Mouse (Mus musculus): ENCODE measurements at regions not wholly inside any gene's neighbourhood (a gene's known extent, or its start where the extent isn't known, plus 50 kb on each side); places are given as distances from the start of the nearest gene placed in this dataset.
"Not testable (repeated sequence)": the region's sequence is repeated elsewhere in the genome, so short reads cannot be mapped to it uniquely, and the experiment has no call there.

GRCm38 (mm10) chr2:78279382-78280056 is 333.3 kb upstream of the Cwc22 start:
- peak; percentile 4 for DNase-seq

GRCm38 (mm10) chr2:78278630-78279029 is 332.5 kb upstream of the Cwc22 start:
- DNase-seq, result no peak

DNA sequence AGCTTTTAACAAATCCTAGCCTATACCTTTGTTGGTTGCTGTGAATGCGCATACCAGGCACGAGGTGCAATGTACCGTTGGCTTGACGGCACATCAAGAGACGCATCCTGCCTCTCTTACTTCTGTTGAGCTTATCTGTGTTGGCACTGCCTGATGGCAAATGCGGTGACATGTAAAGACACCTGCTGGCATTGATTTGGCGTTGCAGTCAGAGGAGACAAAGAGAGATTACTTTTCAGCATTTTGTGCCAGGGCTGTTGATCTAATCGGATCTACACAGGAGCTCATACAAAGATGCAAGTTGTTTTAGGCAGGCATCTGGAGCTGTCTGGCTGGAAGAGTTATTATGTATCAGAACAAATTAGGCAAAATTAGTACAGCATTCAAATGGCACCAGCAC is 331.5 kb upstream of the Cwc22 start:
- no peak for DNase-seq

DNA sequence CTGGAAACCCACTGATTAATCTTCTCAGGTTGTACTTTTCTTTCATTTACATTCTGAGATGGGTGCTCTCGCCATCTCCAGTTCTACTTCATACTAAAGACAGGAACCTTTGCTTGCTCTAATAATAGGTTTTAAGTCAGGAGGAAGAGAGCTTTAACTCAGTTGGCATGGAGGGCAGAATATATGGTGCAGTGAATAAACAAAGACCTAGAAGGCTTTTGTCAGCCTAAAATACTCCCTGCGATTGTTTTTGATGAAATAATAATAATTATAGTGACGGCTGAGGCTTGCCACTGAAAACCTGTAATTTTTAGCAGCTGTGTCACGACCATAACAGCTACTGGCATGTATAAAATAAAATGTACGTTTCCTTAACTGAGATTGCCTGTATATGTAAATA is 327.9 kb upstream of the Cwc22 start:
- no peak for DNase-seq

- no peak for DNase-seq
Observed at GRCm38 (mm10) chr2:78268705-78269104, 322.5 kb upstream of the Cwc22 start.

- DNase-seq, result no peak
Observed at GRCm38 (mm10) chr2:78267527-78268375, 321.6 kb upstream of the Cwc22 start.

GRCm38 (mm10) chr2:78253601-78254097 is 307.5 kb upstream of the Cwc22 start:
- no peak for DNase-seq

DNA sequence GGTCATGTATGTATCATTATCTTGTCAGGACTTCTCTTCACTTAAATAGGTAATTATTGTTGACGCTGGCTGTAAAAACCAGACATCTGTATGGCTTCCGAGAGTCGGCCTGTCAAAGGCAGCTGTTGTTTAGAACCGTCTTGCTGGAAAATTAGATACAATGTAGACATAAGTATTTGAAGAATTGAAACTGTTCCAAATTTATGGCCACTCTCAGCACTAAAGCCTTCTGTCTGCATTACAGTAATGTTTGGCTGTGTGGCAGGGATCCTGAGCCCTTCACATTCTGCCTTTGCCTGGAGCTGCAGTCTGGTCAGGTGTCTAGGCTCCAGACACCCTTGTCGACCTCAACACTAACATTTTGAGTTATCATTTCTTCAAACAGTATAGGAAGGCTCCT is 300.2 kb upstream of the Cwc22 start:
- DNase-seq, result no peak

GRCm38 (mm10) chr2:78240299-78240698 is 294.1 kb upstream of the Cwc22 start:
- DNase-seq, result no peak

GRCm38 (mm10) chr2:78225383-78226100 is 279.4 kb upstream of the Cwc22 start:
- DNase-seq, result not testable (repeated sequence)

GRCm38 (mm10) chr2:78214469-78214868 is 268.3 kb upstream of the Cwc22 start:
- DNase-seq, result no peak

DNA sequence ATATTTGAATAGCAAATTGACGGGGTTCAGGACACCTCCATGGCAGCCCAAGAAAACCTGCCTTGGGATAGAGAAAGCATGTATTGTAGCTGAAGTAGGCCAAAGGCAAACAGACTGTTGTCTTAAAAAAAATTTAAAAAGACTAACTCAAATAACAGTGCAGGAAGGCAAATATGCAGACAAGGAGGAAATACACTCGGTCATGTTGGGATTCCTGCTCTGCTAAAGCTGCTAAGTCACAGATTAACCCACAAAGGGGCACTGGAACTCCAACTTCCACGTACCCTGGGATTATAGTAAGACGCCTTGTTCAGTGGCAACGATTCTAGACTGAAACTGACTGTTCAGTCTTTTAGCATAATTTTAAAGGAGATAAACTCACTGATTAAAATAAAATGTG is 258.9 kb upstream of the Cwc22 start:
- DNase-seq, result no peak

DNA sequence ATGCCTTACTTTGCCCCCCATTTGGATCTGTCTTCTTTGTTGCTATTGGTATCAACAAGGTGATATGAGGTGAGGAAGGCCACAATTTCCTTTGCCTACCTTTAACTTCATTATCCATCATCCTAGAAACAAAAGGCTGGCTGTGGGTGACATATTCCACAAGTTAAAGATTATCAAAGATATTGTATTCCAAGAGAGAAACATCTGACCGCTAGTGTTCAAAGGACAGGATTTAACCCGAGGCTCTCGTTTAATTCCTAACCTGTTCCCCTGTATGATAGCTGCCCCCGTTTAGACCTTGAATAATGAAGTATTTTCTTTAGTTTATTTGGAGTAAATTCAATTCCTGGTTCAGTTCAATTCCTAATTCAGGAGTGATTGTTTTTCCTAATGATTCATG is 249.8 kb upstream of the Cwc22 start:
- no peak for DNase-seq

DNA sequence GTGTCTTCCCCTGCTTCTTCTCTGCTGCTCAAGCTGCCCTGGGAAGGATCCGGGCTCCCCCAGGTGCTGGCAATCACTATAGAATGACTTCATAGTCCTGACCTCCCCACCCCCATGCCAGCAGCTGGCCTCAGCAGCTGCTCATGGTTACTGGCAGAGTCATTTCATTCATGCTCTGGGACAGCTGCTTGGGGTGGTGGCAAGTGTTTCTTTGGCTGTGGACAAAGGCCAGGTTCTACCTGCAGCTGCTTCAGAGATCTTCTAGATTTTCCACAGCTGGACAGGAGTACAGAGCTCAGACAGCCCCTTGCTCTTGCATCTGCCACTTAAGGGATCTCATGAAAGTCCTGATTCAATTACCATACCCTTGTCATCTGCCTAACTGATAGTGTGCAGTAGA is 243.4 kb upstream of the Cwc22 start:
- no peak for DNase-seq

DNA sequence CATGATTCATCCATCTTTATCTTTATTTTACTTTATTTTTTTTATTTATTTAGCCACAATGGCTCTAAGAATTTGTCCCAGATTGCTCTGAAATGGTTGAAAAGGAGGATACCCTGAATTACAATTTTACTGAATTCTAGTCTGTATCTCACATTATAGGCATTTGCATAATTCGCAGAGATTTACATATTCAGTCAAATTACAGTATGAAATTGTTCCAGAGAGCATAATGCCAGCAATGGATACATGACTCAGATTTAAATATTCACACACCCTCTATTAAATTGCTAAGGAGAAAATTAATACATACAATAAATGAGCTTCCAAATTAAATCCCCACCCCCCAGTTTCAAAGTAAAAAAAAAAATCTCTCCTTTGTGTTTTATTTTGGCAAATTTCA is 238.8 kb upstream of the Cwc22 start:
- DNase-seq, result no peak

- no peak for DNase-seq
Observed at GRCm38 (mm10) chr2:78173784-78174183, 227.6 kb upstream of the Cwc22 start.

DNA sequence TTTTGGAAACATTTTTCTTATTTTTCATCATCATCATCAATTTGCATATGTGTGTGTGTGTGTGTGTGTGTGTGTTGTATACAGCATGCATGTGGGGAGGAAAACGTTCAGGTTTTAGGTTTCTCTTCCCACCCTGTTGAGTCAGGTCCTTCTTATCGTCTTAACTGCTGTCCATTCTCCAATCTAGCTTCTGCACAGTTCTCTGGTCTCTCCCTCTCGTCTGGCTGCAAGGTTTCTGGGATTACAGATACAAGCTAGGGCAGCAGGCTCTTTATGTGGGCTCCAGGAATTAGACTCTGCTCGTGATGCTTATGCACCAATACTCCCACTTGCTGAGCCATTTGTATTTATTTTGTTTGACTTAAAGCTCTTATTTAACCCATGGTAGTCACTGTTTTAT is 226.6 kb upstream of the Cwc22 start:
- DNase-seq, result no peak

DNA sequence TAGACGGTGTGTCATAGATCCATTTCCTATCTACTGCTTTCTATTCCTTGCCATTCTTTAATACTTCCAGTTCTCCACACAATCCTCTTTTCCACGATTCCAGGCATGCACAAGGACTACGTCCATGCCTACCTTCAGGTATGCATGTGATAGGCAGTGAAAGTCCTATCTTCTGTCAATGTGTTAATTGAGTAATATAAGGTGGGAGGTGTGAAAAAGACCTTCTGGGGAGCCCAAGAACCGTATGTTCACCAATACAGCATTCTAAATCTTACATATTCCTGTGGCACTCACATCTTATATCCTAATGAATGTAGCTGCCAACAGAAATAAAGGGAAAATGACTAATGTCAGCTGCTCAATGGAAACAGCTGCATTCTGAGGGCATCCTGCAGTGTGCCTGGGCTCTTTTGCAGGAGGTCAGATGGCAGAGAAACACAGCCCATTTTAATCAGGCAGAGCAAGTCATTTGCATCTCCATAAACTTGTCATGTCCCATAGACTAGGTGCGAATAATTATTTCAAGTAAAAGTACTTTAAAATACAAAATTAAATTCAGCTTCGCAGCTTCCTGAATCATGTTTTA is 224.1 kb upstream of the Cwc22 start:
- no peak for DNase-seq

GRCm38 (mm10) chr2:78165429-78165828 is 219.3 kb upstream of the Cwc22 start:
- DNase-seq, result no peak

GRCm38 (mm10) chr2:78159877-78160485 is 213.8 kb upstream of the Cwc22 start:
- no peak for DNase-seq

GRCm38 (mm10) chr2:78110335-78110734 is 164.2 kb upstream of the Cwc22 start:
- DNase-seq, result no peak

GRCm38 (mm10) chr2:78095536-78095935 is 149.4 kb upstream of the Cwc22 start:
- no peak for DNase-seq

All from adrenal gland, postnatal 25 days (tissue).